Mouse (Mus musculus) adrenal gland, postnatal 10 days (tissue): ENCODE results near the gene Fam184a. TPM values are rescaled to one million over a fixed set of nuclear protein-coding genes. Genes with fewer than 3 reads are reported as not detected.
A peak's percentile ranks its signal among the peaks of the same experiment; 100 is the strongest.
"Not testable (repeated sequence)": the region's sequence is repeated elsewhere in the genome, so short reads cannot be mapped to it uniquely, and the experiment has no call there.

Experiments used
- DNase-seq: peaks from one replicate; pipeline ENCODE4 v3.0.0; 2021; ENCODE audit warnings: mixed read lengths
- total RNA-seq, 2 experiments: library from RNA; stranded (reverse); gene quantifications; 2 replicates each; pipeline ENCODE4 v1.2.3; 2021

Fam184a gene
- total RNA-seq, 2 experiments from 2014 or later: 2.2 to 2.9 TPM

- no peak for DNase-seq
Observed at GRCm38 (mm10) chr10:53688952-53689584, 61.9 kb downstream of the Fam184a start.

- DNase-seq: no peak
Observed at GRCm38 (mm10) chr10:53688533-53688932, 62.4 kb downstream of the Fam184a start.

GRCm38 (mm10) chr10:53687888-53688287, 63.0 kb downstream of the Fam184a start:
- no peak for DNase-seq

GRCm38 (mm10) chr10:53685806-53686205, 65.1 kb downstream of the Fam184a start:
- DNase-seq: no peak

GRCm38 (mm10) chr10:53683226-53683625, 67.7 kb downstream of the Fam184a start:
- no peak for DNase-seq

GRCm38 (mm10) chr10:53679690-53680557, 71.0 kb downstream of the Fam184a start:
- DNase-seq: no peak

GRCm38 (mm10) chr10:53661788-53662187, 89.1 kb downstream of the Fam184a start:
- no peak for DNase-seq

GRCm38 (mm10) chr10:53654239-53654638, 96.7 kb downstream of the Fam184a start:
- DNase-seq: peak; percentile 5

GRCm38 (mm10) chr10:53650683-53651082, 100.2 kb downstream of the Fam184a start:
- DNase-seq: no peak

- DNase-seq: peak; percentile 40
Observed at GRCm38 (mm10) chr10:53641507-53641906, 109.4 kb downstream of the Fam184a start.

- DNase-seq: no peak
Observed at GRCm38 (mm10) chr10:53635246-53635971, 115.5 kb downstream of the Fam184a start.

GRCm38 (mm10) chr10:53634160-53634559, 116.8 kb downstream of the Fam184a start:
- DNase-seq: no peak

- DNase-seq: not testable (repeated sequence)
Observed at GRCm38 (mm10) chr10:53630339-53630738, 120.6 kb downstream of the Fam184a start, which contains the start of gene Mcm9. TSS of gene Mcm9 (minus strand) at chr10:53630439.

GRCm38 (mm10) chr10:53629918-53630250, 121.0 kb downstream of the Fam184a start:
- peak; percentile 98 for DNase-seq

GRCm38 (mm10) chr10:53629247-53629917, 121.5 kb downstream of the Fam184a start:
- peak; percentile 96 for DNase-seq

- peak; percentile 20 for DNase-seq
Observed at GRCm38 (mm10) chr10:53615850-53616616, 134.9 kb downstream of the Fam184a start.

GRCm38 (mm10) chr10:53613955-53614354, 137.0 kb downstream of the Fam184a start:
- no peak for DNase-seq

GRCm38 (mm10) chr10:53612172-53612571, 138.8 kb downstream of the Fam184a start:
- no peak for DNase-seq

- DNase-seq: no peak
Observed at GRCm38 (mm10) chr10:53608274-53608673, 142.6 kb downstream of the Fam184a start.

- no peak for DNase-seq
Observed at GRCm38 (mm10) chr10:53605328-53605727, 145.6 kb downstream of the Fam184a start.

GRCm38 (mm10) chr10:53598821-53599220, 152.1 kb downstream of the Fam184a start:
- no peak for DNase-seq
